Mouse (Mus musculus): ENCODE measurements at regions not wholly inside any gene's neighbourhood (a gene's known extent, or its start where the extent isn't known, plus 50 kb on each side); places are given as distances from the start of the nearest gene placed in this dataset.

DNA sequence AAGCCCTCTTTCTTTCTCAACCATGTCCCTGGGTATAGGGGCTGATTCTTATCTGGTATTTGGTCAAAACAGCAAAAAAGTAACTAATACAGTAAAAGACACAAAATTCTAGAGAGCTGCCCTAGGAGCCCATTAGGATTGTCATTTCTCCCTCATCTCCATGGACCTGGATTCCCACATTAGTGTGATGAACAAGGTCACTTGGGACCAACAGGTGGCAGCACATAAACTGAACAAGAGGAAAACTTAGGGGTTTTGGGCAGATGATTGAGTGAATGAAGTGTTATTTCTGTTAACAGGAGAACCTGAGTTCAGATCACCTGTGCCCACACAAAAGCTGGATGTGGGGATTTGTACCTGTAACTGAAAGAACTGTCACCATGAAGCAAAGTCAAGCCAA lies 93.0 kb upstream of the Tbl1x start:
- no peak for TF ChIP-seq CTCF (IDR thresholded peaks at IDR 0.05; ENCODE audit: insufficient read depth, low read depth, low read length)
- TF ChIP-seq POLR2A (IDR thresholded peaks at IDR 0.05; ENCODE audit: insufficient read depth, low read depth, low read length) = no peak
